Mouse (Mus musculus) testis, adult 2 months (tissue): Measurements from ENCODE around the gene Nfic.

Source experiments
- CTCF ChIP-seq: fragments of 200-500 bp; IDR thresholded peaks from 2 replicates; pipeline ENCODE4 v1.5.1; 2012; ENCODE audit warnings: low read depth, mild to moderate bottlenecking, inconsistent platforms, low read length, moderate library complexity; ENCODE audit not compliant: control insufficient read depth, insufficient read depth, insufficient replicate concordance
- POLR2A ChIP-seq: fragments of 200-500 bp; IDR thresholded peaks from 2 replicates; pipeline ENCODE4 v1.6.1; 2012; ENCODE audit warnings: low read depth, mild to moderate bottlenecking, inconsistent platforms, low read length, moderate library complexity; ENCODE audit not compliant: control insufficient read depth

- no peak for TF ChIP-seq POLR2A
- no peak for TF ChIP-seq CTCF
Observed at GRCm38 (mm10) chr10:81466881-81467280, 11.4 kb upstream of the Nfic start.
